ENCODE assay signal across 8 mouse cellular contexts in the genomic region with DNA sequence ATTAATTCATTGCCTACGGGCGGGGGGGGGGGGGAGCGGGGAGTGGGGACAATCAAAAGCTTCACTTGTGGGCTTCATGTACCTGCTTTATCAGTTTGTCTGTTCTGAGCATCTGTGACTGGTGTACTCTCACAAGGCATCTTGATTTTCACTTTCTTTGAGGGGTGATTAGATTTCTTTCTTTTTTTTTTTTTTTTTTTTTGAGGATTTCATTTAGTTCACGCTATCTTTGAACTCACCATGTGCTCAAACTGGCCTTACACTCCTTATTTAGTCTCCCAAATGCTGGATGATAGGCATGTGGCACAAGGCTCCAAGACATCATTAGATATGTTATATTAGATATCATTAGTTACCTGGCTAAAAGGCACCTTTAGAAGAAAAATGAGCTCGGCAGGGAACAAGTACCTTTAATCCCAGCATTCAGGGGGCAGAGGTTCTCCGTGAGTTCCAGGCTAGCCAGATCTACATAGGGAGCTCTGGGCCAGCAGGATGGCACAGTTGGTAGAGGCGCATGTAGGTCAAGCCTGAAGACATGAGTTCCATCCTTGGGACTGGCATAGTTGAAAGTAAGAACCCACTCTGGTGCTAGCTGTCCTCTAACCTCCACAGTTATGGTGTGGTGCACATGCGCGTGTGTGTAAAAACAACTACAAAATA. TPM values are rescaled to one million over a fixed set of nuclear protein-coding genes. Genes with fewer than 3 reads are reported as not detected.
DNase-seq lines count a peak whose midpoint lies in the region; ATAC-seq and TF ChIP-seq lines count a peak whose summit lies in the region.

No protein-coding gene starts in this region.

- TF ChIP-seq CTCF in lung, adult 2 months (IDR thresholded peaks at IDR 0.05; ENCODE audit: insufficient read depth, low read length), result no peak

- DNase-seq in lung, adult 2 months, result no peak
- DNase-seq in lung, adult 18-20 months, result no peak
- peak; percentile 21 for DNase-seq in embryonic facial prominence, embryonic 10.5 days (ENCODE audit: low spot score)
- peak; percentile 24 for DNase-seq in induced T-regulatory cell, adult 2 months (ENCODE audit: low read depth)
- DNase-seq in naive thymus-derived CD4-positive, alpha-beta T cell, adult 2 months (ENCODE audit: low read depth), result peak; percentile 28
- DNase-seq in frontal cortex, postnatal 10 days (ENCODE audit: low spot score in 2 of 2), result no peak

- H3K9me3 ChIP-seq in embryonic facial prominence, embryonic 10.5 days, result no peaks in the 10 kb centered on the region

- 52% methylated on average over 9 of the region's 9 CpGs for WGBS in lung, adult 2 months
- WGBS in embryonic facial prominence, embryonic 10.5 days, result 54% methylated on average over 9 of the region's 9 CpGs

- H3K36me3 ChIP-seq in embryonic facial prominence, embryonic 10.5 days (replicated peaks), result no peaks in the 10 kb centered on the region

- H3K4me3 ChIP-seq in lung, adult 2 months (replicated peaks; ENCODE audit: extremely low read depth, low read depth, low read length), result peak overlapping the region; percentile 65
- peak overlapping the region; percentile 58 for H3K4me3 ChIP-seq in embryonic facial prominence, embryonic 10.5 days

- H3K27ac ChIP-seq in embryonic facial prominence, embryonic 10.5 days (replicated peaks), result peak overlapping the region; percentile 94

- H3K27me3 ChIP-seq in embryonic facial prominence, embryonic 10.5 days (replicated peaks; ENCODE audit: low read depth, poor library complexity, severe bottlenecking), result no peaks in the 10 kb centered on the region

- no peak for ATAC-seq in megakaryocyte-erythroid progenitor cell, adult 5-6 weeks (replicated peaks; ENCODE audit: low FRiP score, low TSS enrichment, poor library complexity, severe bottlenecking)
- ATAC-seq in erythroid progenitor cell, adult 5-6 weeks (replicated peaks; ENCODE audit: low FRiP score, poor library complexity, severe bottlenecking), result no peak

- no peak for TF ChIP-seq POLR2A in lung, adult 2 months (IDR thresholded peaks at IDR 0.05; ENCODE audit: borderline replicate concordance, extremely low read depth, low read depth, low read length)

- peaks cover 2% of the 10 kb centered on the region; the same call in 1 of the 2 replicates for H3K4me1 ChIP-seq in lung, adult 2 months (ENCODE audit: control insufficient read depth, insufficient read depth, low read length)
- peaks cover 9% of the 10 kb centered on the region for H3K4me1 ChIP-seq in embryonic facial prominence, embryonic 10.5 days

RNA-seq across cellular contexts. Expression of gene Pex11g, which starts 0.5 kb away (rescaled TPM):
- polyA plus RNA-seq in lung, adult 2 months (2012; rRNA removed), result 7.6 and 7.7 TPM in 2 replicates
- 4.1 and 4.8 TPM in 2 replicates for polyA plus RNA-seq in embryonic facial prominence, embryonic 10.5 days (2016; fragmentation: Nextera tagmentation; extraction: Ambion mirVana)
- total RNA-seq in megakaryocyte-erythroid progenitor cell, adult 5-6 weeks (2014; fragmentation: Nextera tagmentation), result 2.0 and 3.0 TPM in 2 replicates
- total RNA-seq in megakaryocyte-erythroid progenitor cell, adult 5-6 weeks (2017), result 1.3 and 6.2 TPM in 2 replicates
- 0.72 TPM in 1 of 2 replicates, not detected in the other for total RNA-seq in erythroid progenitor cell, adult 5-6 weeks (2015; ENCODE audit: low replicate concordance)
- not detected in 2 replicates for total RNA-seq in erythroid progenitor cell, adult 5-6 weeks (2017; ENCODE audit: low replicate concordance)

RNA-seq across cellular contexts. Expression of gene Tex45, which starts 2.6 kb away (rescaled TPM):
- 0.14 and 0.24 TPM in 2 replicates for polyA plus RNA-seq in lung, adult 2 months (2012; rRNA removed)
- 0.10 TPM in 1 of 2 replicates, not detected in the other for polyA plus RNA-seq in embryonic facial prominence, embryonic 10.5 days (2016; fragmentation: Nextera tagmentation; extraction: Ambion mirVana)
- not detected in 2 replicates for total RNA-seq in megakaryocyte-erythroid progenitor cell, adult 5-6 weeks (2014; fragmentation: Nextera tagmentation)
- not detected in 2 replicates for total RNA-seq in megakaryocyte-erythroid progenitor cell, adult 5-6 weeks (2017)
- not detected in 2 replicates for total RNA-seq in erythroid progenitor cell, adult 5-6 weeks (2015; ENCODE audit: low replicate concordance)
- not detected in 2 replicates for total RNA-seq in erythroid progenitor cell, adult 5-6 weeks (2017; ENCODE audit: low replicate concordance)

RNA-seq across cellular contexts. Expression of gene Zfp358, which starts 24.9 kb away (rescaled TPM):
- 78.5 TPM in 2 replicates for polyA plus RNA-seq in lung, adult 2 months (2012; rRNA removed)
- 68.4 and 70.8 TPM in 2 replicates for polyA plus RNA-seq in embryonic facial prominence, embryonic 10.5 days (2016; fragmentation: Nextera tagmentation; extraction: Ambion mirVana)
- total RNA-seq in megakaryocyte-erythroid progenitor cell, adult 5-6 weeks (2014; fragmentation: Nextera tagmentation), result 8.8 and 9.3 TPM in 2 replicates
- 2.7 and 5.9 TPM in 2 replicates for total RNA-seq in megakaryocyte-erythroid progenitor cell, adult 5-6 weeks (2017)
- total RNA-seq in erythroid progenitor cell, adult 5-6 weeks (2015; ENCODE audit: low replicate concordance), result 2.9 TPM in 1 of 2 replicates, not detected in the other
- total RNA-seq in erythroid progenitor cell, adult 5-6 weeks (2017; ENCODE audit: low replicate concordance), result 2.0 TPM in 1 of 2 replicates, not detected in the other

RNA-seq across cellular contexts. Expression of gene Mcoln1, which starts 32.2 kb away (rescaled TPM):
- 286 and 410 TPM in 2 replicates for polyA plus RNA-seq in lung, adult 2 months (2012; rRNA removed)
- 63.2 and 65.0 TPM in 2 replicates for polyA plus RNA-seq in embryonic facial prominence, embryonic 10.5 days (2016; fragmentation: Nextera tagmentation; extraction: Ambion mirVana)
- total RNA-seq in megakaryocyte-erythroid progenitor cell, adult 5-6 weeks (2014; fragmentation: Nextera tagmentation), result 47.2 and 49.7 TPM in 2 replicates
- 21.0 and 23.1 TPM in 2 replicates for total RNA-seq in megakaryocyte-erythroid progenitor cell, adult 5-6 weeks (2017)
- total RNA-seq in erythroid progenitor cell, adult 5-6 weeks (2015; ENCODE audit: low replicate concordance), result 45.3 and 65.2 TPM in 2 replicates
- total RNA-seq in erythroid progenitor cell, adult 5-6 weeks (2017; ENCODE audit: low replicate concordance), result 82.9 and 267 TPM in 2 replicates

RNA-seq across cellular contexts. Expression of gene Pnpla6, which starts 47.2 kb away (rescaled TPM):
- polyA plus RNA-seq in lung, adult 2 months (2012; rRNA removed), result 75.7 and 88.1 TPM in 2 replicates
- 20.7 and 24.8 TPM in 2 replicates for polyA plus RNA-seq in embryonic facial prominence, embryonic 10.5 days (2016; fragmentation: Nextera tagmentation; extraction: Ambion mirVana)
- 80.9 and 107 TPM in 2 replicates for total RNA-seq in megakaryocyte-erythroid progenitor cell, adult 5-6 weeks (2014; fragmentation: Nextera tagmentation)
- total RNA-seq in megakaryocyte-erythroid progenitor cell, adult 5-6 weeks (2017), result 28.9 and 35.4 TPM in 2 replicates
- total RNA-seq in erythroid progenitor cell, adult 5-6 weeks (2015; ENCODE audit: low replicate concordance), result 110 and 131 TPM in 2 replicates
- 147 and 272 TPM in 2 replicates for total RNA-seq in erythroid progenitor cell, adult 5-6 weeks (2017; ENCODE audit: low replicate concordance)

Comparison
In these comparisons a context has a peak if more than half of its experiments do, and no peak if none do; other contexts are left out.
1. DNase-seq: peak in embryonic facial prominence, embryonic 10.5 days (single experiment), induced T-regulatory cell, adult 2 months (single experiment) and naive thymus-derived CD4-positive, alpha-beta T cell, adult 2 months (single experiment); none in lung, adult 2 months (single experiment), lung, adult 18-20 months (0 of 2) and frontal cortex, postnatal 10 days (0 of 2).